Mouse (Mus musculus) 416B (cell line): Measurements from ENCODE around the gene 0610040J01Rik.
"Not testable (repeated sequence)": the region's sequence is repeated elsewhere in the genome, so short reads cannot be mapped to it uniquely, and the experiment has no call there.

Experiments
- DNase-seq: peaks from one replicate; pipeline ENCODE4 v3.0.0; 2011; ENCODE audit warnings: low read depth

The 0610040J01Rik gene

DNA sequence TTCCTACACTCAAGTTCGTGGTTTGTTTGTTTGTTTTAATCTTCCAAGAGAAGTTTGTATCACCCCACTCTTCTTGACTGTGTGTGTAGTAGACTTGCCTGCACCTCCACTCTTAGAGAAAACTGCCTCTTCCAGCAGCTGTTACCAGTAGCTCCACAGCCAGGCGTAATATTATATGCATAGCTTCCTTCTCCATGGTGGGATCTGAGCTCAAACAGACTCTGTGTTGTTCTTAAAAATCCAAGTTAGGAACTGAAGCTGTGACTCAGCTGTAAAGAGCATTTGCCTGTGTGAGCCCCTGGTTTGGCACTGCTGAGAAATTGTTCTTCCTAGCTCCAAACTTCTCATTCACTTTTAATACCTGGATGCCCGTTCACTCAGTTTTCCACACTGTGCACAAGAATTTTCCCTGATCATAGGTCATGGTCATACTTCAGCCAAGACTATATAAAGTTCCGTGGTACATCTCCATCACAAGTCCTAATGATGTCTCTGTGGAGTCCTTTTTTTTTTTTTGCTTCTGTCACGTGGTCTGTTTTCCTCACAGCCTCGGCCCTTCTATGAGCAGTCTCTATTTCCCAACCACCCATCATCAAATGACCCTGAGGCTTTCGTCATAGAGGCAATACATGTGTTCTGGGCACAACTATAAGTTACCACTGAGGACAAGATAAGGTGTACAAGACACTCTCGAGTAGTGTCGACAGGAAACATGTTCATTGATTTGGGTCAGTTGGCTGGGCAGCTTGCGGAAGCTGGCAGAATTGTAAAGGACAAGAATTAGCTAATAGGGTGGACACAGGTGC is 16.4 kb downstream of the 0610040J01Rik start:
- DNase-seq = peak; percentile 8

DNA sequence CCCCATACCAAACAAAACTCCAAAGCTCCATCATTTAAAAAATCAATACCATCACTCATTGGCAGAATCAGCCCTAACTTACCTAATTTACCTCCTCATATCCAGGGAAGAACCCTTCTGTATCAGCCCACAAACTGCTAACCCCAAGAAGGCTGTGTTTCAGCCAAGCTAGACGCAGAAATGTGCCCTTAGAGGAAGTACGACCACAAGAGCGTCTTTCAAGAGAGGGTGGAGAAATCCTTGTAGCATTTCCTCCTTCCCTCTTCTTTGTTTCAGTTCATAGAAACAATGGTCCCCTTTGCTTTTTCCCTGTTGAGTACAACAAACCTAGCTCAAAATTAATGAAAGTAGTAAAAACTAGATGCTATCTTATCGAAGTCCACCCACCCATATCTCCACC is 18.9 kb downstream of the 0610040J01Rik start:
- DNase-seq = peak; percentile 33

DNA sequence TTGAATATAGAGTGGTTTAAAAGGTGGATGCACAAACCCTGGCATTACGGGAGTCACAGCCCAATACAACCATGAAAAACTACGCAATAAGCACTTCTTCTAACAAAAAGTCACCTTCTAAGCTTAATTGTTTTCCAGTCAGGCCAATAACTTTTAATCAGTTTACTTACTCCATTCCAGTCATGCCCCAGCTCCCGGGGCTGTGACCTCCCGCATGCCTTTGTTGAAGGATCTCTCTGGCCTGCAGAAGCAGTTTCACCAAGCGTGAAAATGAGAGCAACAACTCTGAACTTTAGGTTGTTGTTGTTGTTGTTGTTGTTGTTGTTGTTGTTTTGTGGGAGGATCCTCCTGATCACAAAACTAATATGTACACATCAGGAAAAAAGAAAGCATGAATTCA is 21.8 kb downstream of the 0610040J01Rik start:
- DNase-seq = no peak

DNA sequence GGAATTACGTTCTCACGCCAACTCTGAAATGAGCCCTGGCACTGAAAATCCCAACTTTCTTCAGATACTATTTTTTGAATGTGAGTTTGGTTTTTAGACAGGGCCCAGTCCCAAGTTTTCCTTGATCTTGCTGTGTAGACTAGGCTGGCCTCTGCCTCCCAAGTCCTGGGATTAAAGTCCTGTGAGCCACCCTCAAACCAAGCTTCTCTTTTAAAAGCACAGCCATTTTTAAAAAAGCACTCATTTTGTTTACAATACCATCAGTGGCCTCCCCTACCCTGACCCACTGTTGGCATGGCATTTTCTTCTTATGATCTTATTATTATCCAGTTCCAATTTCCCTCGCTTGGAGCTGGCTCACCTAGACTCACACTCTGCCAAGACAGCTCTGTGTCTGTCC is 22.3 kb downstream of the 0610040J01Rik start:
- DNase-seq = no peak

DNA sequence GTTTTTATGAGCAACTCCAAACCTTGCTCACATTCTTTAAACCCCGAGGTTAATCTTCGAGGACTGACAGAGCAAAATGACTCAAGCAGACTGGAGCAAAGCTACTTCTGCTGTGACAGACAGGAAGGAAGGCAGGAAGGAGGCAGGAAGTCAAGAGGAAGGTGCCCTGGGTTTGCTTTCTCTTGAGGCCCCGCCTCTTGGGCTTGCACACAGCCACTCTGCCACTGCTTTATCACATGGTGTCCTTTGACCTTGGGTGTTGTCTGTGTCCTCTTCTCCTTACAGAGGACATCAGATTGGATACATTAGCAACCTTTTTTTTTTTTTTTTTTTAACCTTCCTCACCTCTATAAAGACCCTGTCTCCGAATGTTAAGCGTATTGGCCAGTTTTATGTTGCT is 25.0 kb downstream of the 0610040J01Rik start:
- DNase-seq = peak; percentile 17

DNA sequence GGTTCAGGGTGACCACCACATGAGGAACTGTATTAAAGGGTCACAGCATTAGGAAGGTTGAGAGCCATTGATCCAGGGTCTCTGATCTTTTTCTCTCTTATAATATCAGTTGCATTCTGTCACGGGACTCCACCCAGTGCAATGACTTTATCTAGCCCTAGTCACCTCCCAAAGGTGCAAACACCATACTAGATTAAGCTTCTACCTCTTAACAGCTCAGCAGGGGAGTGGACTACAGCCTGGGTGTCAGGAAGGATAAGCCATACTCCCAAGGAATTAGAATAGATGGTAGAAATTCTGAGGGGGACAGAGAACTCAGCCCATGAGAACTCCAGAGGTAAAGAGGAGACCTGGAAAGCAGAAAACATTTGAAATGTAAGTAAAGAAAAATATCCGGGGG is 25.7 kb downstream of the 0610040J01Rik start:
- DNase-seq = no peak

DNA sequence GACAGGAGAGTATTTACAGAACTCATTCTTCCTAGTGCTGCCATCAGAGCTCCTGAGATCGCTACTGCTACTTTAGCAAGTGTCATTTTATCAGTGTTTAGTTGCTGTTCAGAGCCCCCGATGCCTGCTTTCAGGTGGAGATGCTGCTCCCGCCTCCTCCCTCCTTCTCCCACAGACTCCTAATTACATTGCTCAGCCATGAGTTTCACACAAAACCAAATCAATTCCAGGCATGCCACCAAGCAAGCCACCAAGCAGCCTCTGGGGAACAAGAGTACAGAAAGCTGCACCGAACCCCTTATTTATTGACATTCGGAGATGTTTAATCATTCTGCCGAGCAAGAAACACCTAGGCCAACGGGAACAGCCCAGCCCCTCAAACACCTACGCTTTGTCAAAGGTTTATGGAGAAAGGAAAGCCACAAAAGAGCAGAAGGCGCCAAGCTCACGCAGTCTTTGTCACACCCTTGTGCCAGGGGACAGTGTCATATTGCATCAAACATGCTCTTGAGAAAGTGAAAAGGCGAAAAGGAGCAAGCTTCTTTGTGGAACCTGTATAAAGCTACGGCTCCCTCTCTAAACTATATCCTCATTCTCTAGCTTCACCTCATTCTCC is 27.7 kb downstream of the 0610040J01Rik start:
- DNase-seq = no peak

DNA sequence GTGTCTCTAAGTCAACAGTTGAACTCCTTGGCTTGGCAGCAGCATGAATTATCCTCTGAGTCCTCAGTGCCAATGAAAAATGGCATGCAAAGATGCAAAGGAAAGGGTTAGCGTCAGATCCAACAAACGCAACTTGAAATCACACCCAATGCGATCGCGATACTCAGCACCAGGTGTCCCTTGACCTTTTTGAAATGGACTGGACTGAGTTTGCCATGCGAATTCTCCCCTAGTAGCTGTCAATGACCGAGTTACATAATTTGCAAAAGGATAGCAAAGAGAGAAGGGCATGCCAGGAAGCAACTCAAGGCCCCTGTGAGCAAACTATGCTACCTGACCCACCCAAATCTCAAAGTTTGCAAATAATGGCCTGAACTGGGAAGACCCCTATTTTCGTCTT is 34.9 kb downstream of the 0610040J01Rik start:
- DNase-seq = no peak

DNA sequence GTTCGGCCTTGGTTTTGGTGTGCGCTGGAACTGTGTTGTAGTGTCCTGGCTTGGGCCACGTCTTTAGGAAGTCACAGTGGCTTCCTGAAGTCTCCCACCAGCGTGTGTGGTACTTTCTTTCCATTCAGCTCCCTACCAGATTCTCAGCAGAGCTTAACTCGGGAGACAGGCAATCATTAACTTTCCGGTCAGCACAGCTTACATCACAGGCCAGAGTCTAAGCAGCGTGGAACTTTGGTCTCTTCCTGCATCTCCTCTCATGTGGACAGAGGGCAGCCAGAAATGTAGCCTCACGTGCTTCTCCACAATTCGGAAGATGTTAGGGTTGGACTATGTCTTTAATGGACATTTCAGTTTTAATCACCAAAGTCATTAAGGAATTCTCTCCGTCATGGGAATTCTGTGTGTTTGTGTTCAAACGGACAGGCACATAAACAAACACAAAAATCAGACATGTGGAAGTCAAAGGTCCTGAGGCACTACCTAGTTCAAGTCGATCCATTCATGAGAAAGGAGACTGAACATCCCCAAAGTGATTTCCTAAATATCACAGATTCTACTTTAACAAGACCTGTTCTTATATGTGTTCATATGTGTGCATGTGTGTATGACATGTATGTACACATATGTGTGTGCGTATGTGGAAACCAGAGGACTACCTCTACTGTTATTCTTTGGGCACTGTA is 35.5 kb downstream of the 0610040J01Rik start:
- no peak for DNase-seq

DNA sequence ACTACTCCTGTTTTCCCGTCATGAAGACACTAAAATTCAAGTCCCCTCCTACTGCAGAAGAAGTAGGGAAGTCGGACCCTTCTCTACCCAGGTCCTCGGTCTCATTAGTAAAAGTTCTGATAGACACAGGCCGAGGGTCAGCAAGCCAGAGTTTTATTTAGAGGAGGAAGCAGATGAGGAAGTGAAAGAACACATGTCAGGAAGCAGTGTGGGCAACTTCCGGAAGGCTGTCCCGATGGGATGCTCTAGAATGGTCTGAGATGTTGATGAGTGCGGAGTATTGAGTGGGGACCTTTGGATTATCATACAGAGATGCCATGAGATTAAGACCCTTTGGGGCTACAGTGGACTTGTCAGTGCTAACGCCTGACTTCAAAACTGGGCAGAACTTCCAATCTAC is 46.7 kb downstream of the 0610040J01Rik start:
- DNase-seq = no peak

DNA sequence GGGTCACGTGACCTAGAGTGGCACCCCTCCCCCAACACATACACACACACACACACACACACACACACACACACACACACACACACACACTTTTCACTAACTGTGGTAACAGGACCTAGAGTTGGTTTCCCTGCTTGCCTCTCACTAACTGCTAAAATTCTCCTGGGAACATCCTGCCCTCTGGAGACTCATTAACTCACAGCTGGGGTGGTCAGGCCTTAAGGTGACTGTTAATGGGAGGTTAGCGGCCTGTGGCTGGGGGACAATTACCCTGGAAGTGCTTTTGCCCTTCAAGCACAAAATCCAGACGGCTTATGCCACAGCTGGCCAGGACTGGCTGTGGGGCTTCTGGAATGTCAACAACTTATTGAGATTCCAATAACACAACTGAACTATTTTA is 55.3 kb downstream of the 0610040J01Rik start:
- no peak for DNase-seq

DNA sequence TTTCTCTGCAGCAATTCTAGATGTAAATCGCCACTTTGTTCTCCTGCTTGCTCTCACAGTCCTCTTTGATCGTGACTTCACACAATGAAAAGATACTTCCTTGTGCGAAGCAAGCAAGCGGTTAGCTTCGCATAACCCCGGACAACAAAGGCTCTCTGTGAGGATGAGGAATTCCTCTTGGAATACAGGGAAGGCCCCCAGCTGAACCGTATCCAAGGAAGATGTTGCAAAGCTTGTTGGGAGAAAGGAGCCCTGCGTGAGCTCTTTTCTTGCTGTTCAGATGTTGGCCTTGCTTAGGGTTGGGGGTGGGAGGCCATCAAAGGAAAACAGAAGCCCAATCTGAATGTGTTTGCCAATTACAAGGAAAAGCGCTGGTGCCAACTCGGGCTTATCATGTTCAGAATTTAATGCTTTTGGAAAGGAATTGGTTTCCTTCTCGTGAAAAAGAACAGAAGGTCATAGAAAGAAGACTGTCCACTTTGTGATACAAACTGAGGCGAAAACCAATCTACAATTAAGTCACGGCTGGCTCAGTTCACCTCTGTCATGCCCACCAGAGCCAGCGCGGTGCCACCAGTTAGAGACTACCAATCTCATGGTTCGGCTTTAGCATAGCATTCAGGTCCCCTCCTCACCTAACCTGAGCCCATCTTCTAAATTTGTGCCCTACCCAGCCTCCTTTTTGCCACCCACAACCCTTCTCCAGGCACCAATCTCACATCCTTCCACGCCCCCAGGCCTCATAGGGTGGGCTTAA is 60.2 kb downstream of the 0610040J01Rik start:
- DNase-seq = no peak

DNA sequence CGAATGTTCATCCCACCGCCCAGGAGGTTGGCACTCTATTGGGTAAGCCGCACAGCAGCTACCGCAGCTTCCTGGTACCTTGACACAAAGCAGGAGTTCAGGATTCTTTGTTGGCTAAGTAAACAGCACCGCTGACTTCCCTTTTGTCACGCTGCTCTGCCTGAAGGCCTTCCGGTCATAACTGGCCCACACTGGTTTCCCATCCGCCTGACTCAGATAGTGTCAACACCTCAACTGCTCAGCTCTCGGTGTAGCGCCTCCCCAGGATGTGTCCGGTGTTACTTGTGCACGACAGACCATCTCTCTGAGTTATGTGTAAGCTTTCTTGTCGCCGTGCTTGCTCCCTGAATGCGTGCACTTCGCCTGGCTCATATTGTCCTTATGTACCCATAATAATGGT is 62.7 kb downstream of the 0610040J01Rik start:
- peak; percentile 34 for DNase-seq

DNA sequence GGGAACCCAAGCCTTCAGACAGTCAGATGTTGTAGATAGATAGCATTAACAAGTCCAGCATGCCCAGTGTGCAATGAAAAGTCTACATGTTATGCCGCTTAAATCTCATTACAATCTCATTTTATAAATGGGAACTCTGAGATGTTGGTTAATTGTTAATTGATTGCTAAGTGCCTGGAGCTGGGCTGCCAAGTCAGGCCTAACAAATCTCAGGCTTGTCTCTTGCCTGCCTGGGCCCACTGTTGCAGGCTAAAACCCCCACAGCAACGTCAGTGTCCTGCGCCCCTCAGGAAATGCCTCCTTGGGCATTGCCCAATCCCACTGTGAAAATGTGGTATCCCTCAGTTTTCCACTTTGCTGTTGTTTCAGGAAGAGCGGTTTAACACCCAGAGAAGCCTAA is 63.9 kb downstream of the 0610040J01Rik start:
- no peak for DNase-seq

DNA sequence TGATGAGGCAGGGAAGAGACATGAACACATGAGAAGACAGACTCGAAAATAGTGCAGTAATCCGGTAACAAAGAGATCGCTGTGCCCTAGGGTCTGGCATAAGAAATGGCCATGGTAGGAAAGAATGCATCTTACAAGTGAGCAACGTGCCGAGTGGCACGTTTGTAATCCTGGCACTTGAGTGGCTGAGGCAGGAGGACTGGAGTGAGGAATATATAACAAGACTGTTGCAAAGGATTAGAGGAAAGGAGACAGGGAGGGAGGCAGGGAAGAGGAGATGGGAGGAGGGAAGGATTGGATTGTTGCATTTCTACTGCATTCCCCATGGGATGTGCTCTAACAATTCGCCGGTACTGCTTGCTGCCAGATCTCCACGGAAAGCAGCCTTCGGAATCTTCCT is 66.9 kb downstream of the 0610040J01Rik start:
- DNase-seq = no peak

DNA sequence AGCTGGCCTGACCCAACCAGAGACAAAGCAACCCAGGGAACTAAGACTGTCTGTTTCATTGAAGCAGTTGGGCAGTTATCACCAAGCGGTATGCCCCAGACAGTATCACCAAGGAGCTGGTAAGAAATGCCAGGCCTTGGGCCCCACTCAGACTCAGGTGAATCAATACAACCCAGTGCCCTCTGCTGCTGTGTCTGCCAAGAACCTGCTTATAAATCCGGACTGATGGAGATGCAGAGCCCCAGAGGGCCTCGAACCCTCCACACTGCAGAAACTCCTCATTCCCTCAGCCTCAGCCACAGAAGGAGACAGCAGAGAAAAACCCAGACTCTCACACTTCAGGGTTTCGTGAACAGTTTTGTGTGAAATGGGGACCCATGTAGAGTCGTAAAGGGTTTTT is 74.1 kb downstream of the 0610040J01Rik start:
- no peak for DNase-seq

DNA sequence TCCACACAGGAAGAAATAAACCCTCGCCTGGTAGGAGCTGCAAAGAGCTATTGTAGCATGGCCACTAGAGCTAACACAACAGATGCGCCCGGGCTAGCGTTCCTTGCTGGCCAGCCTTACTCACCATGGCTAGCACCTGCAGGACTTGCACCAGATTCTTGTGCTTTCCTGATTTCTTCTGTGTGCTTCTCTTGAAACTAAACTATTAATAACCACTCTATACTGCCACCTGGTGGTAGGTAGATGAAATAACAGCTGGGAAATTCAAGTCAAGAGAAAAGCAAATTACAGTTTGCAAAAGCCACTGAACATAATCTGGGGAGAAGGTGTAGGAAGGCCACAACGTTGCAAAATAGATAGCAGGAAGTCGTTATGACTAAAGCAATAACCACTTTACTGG is 74.5 kb downstream of the 0610040J01Rik start:
- DNase-seq = peak; percentile 70

DNA sequence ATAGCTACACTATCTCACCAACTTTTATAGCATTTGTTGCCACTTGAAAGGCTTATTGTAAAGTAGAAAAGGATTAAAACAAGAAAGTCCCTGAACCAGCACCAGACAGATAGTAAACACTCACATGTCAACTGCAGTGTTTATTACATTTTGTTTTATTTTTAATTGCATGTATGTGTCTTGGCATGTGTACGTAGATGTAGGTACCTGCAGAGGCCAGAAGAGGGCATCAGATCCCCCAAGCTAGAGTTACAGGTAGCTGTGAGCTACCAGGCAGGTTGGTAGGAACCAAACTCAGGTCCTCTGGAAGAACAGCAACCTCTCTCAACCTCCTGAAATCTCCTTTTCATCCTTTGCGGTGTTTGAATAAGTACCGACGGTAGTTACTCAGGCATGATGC is 74.9 kb downstream of the 0610040J01Rik start:
- peak; percentile 52 for DNase-seq

DNA sequence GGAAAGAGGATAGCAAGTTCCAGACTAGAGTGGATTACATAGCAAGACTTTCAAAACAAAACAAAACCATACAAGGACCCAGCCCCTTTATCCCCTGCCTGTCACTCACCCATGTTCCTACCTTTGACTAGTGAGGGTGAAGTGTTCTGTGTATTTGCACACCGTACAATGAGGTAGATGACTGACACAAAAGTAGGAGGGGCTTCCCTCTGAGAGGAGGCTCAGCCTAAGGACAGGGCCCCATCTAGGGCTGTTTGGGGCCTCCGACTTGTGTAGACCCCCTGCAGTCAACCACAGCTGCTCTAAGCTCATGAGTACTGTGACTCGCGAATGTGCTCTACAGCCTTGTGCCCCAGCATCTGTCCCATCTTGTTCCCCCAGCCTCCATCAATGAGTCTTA is 79.1 kb downstream of the 0610040J01Rik start:
- no peak for DNase-seq

DNA sequence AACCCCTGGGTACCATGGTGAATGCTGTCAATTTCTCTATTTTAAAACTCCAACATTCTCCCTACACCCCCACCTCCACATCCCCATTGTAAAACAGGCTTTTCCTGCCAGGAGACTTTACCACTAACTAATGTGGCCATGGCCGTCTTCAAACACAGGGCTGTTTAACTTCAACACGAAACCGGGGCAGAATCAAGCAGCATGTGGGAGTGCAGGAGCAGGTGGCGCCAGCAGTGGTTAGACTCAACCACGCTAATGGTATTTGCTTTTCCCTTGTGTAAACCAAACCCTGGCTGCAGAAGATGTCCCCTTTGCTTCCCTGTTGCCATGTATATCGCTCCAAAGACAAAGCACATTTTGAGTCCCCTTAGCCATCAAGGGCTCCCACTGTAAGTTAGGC is 79.7 kb downstream of the 0610040J01Rik start:
- no peak for DNase-seq

DNA sequence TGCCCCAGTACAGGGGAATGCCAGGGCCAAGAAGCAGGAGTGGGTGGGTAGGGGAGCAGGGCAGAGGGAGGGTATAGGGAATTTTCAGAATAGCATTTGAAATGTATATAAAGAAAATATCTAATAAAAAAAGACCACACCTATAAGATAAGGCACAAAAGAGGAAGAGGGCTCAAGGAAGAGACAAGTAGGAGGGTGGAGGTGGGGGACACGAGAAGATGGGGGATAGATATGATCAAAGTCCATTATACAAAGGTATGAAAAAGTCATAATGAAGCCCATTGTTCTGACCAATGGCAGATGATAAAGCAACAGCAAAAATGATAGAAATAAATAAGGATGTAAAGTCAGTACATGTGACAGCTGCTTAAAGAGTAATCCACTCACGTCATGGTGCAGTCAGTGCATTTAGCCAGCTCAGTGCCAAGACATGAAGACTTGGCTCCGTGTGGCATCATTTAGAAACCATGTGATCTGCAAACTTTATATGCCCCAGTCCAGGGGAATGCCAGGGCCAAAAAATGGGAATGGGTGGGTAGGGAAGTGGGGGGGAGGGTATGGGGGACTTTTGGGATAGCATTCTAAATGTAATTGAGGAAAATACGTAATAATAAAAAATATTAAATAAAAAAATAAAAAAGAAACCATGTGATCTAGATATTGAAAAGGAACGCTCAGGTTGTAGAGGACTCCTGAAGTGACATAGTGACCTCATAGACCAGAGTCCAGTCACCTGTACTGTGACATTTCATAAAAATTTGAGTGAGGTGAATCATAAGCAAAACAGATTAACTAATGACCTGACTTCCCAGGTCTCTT is 85.0 kb downstream of the 0610040J01Rik start:
- DNase-seq = not testable (repeated sequence)

DNA sequence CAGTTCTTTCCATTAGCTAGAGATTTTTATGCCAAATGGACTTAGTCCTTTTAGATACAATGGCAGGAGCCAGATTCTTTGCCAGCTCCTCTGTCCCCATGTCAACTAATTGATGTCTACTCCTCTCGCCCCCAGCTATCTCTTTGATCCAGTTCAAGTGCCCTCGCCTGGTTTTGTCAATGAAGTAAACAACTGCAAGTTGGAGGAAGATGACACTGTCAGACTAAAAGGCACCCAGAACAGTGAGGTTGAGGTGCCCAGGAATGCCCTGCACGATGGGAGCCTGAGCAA is 85.6 kb downstream of the 0610040J01Rik start:
- no peak for DNase-seq
